Mouse (Mus musculus) hindbrain, embryonic 14.5 days (tissue): Measurements from ENCODE around the gene Qprt. TPM values are rescaled to one million over a fixed set of nuclear protein-coding genes. Genes with fewer than 3 reads are reported as not detected.

Source experiments
- ATAC-seq: fragments of 200-750 bp; cut with Nextera tagmentation; 2 replicates; pipeline ENCODE4 v1.8.0; 2017; ENCODE audit warnings: moderate number of reproducible peaks, mild to moderate bottlenecking, moderate TSS enrichment, moderate library complexity; ENCODE audit not compliant: low FRiP score
- DNase-seq: peaks from one replicate; pipeline ENCODE4 v3.0.0-alpha.2; 2015; ENCODE audit warnings: low spot score
- H3K27ac ChIP-seq: fragments of 300-500 bp; sonication (generic); 2 replicates; pipeline ENCODE4 v1.5.1; 2014; ENCODE audit warnings: mild to moderate bottlenecking, moderate library complexity
- H3K27me3 ChIP-seq: fragments of 300-500 bp; sonication (generic); 2 replicates; pipeline ENCODE4 v1.6.1; 2014; ENCODE audit warnings: mild to moderate bottlenecking, low read length, mixed read lengths; ENCODE audit not compliant: control insufficient read depth, insufficient read depth
- H3K36me3 ChIP-seq: fragments of 300-500 bp; sonication (generic); replicated peaks from 2 replicates; pipeline ENCODE4 v1.6.1; 2014; ENCODE audit not compliant: control insufficient read depth, insufficient read depth
- H3K4me1 ChIP-seq: fragments of 300-500 bp; sonication (generic); replicated peaks from 2 replicates; pipeline ENCODE4 v1.6.1; 2014; ENCODE audit warnings: antibody characterized with exemption, low read length, mixed read lengths; ENCODE audit not compliant: control insufficient read depth, insufficient read depth
- H3K4me2 ChIP-seq: fragments of 300-500 bp; sonication (generic); replicated peaks from 2 replicates; pipeline ENCODE4 v1.6.1; 2014; ENCODE audit warnings: mild to moderate bottlenecking, moderate library complexity
- H3K4me3 ChIP-seq: fragments of 300-500 bp; sonication (generic); replicated peaks from 2 replicates; pipeline ENCODE4 v1.5.1; 2014; ENCODE audit warnings: mild to moderate bottlenecking, low read length
- H3K9ac ChIP-seq: fragments of 300-500 bp; sonication (generic); 2 replicates; pipeline ENCODE4 v1.6.1; 2014
- H3K9me3 ChIP-seq: fragments of 300-500 bp; sonication (generic); 2 replicates; pipeline ENCODE4 v1.6.1; 2016; ENCODE audit warnings: low read length; ENCODE audit not compliant: control insufficient read depth
- WGBS: fragments of 180-500 bp; shearing (Covaris S2); extraction: QIAGEN DNeasy Blood & Tissue Kit; methylation state at CpG from one replicate; pipeline ENCODE4 v1.1.7; 2014; 5-methylcytosine and 5-hydroxymethylcytosine counted together
- polyA plus RNA-seq: library from polyadenylated mRNA; unstranded; fragments of >200 nt; fragmentation: Nextera tagmentation; extraction: Ambion mirVana; gene quantifications from 2 replicates; pipeline ENCODE4 v1.2.1, GENCODE M21; 2014

Gene Qprt
- 0.55 and 0.87 TPM in 2 replicates for polyA plus RNA-seq

DNA sequence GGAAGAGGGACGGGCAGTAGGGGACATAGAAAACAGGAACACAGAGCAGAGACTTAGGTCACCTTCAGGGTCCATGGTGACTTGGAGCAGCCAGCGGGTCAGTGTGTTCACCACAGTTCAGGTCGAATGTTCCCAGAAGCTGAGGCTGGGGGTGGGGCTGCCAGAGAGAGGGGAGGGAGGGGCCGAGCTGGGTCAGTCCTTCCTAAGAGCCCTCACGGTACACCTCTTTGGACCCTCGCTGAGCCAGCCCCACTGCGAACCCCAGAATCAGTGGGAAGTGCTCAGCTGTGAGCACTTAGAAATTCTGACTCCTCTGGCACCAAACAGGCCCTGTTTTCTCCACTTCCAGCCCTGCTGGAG is at the start of gene Qprt:
Gene Qprt (minus strand): TSS at position 316 of the 360 bp plus-strand sequence.
- H3K4me1 ChIP-seq = no peaks in the 10 kb centered on the region
- no peaks in the 10 kb centered on the region; the same call in 1 of the 2 replicates for H3K9me3 ChIP-seq
- H3K9ac ChIP-seq = no peak within 1 kb of the TSS
- no peaks in the 10 kb centered on the region for H3K36me3 ChIP-seq
- ATAC-seq (no peak), DNase-seq (no peak)
- H3K4me3 ChIP-seq = no peak within 1 kb of the TSS
- H3K27me3 ChIP-seq = peaks cover 19% of the 10 kb centered on the region
- H3K4me2 ChIP-seq = no peak within 1 kb of the TSS
- H3K27ac ChIP-seq = no peak within 1 kb of the TSS
- 6% methylated on average over 6 of the region's 7 CpGs for WGBS

DNA sequence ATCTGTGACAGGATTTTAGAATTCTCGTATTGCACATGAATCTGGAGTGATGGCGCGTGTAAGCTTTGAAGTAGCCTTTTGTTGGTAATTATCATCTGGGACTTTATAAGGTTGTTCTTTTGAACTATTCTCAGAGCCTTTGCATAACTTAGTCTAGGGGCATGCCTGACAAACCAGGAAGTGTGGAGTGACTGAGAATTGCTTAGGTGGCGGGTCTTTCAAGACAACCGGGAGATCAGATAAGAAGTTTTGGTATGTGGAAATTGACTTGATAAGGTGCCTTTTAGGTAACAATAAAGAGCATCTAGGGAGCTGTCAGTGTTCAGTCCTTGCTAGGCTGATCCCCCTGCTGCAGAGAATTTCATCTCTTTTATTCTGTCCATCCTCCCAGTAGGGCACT is 44.5 kb upstream of the Qprt start:
- H3K36me3 ChIP-seq = no peaks in the 10 kb centered on the region
- no peak overlapping the region for H3K9ac ChIP-seq
- WGBS = 92% methylated on average over 5 of the region's 5 CpGs
- H3K4me2 ChIP-seq = no peak overlapping the region
- no peak for ATAC-seq
- H3K27ac ChIP-seq = no peak overlapping the region
- no peak overlapping the region for H3K4me3 ChIP-seq
- H3K27me3 ChIP-seq = no peaks in the 10 kb centered on the region
- H3K9me3 ChIP-seq = no peaks in the 10 kb centered on the region
- no peaks in the 10 kb centered on the region for H3K4me1 ChIP-seq
- DNase-seq = no peak

DNA sequence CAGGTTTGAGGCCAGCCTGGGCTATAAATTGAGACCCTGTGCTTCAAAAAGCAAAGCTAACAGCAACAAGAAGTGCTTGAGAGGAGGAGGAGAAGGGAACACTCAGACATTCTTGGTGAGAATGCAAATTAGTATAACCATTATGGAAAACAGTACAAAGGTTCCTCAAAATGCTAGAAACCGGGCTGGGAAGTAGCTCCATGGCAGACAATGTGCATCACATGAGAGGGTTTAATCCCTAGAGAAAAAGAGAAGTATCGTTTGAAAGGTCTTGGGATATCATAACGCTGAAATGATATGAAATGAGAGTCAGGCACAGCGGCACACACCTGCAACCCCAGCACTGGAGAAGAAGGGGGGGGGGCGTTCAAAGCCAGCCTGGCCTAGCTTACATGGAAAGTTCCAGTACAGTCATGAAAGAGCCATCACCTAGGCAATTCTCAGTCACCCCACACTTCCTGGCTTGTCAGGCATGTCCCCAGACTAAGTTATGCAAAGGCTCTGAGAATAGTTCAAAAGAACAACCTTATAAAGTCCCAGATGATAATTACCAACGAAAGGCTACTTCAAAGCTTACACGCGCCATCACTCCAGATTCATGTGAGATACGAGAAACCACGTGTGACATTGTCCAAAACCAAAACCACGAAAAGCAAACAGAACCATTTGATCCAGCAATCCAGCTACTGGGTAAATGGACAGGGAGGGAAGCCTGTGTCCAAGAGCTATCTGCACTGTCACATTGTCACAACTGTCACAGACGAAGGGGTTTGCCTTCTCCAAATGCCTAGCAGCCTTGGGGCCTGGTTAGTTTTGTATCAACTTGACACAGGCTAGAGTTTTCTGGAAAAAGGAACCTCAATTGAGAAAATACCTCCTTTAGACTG is 43.8 kb upstream of the Qprt start:
- no peak overlapping the region for H3K9ac ChIP-seq
- DNase-seq (no peak), ATAC-seq (no peak)
- H3K4me2 ChIP-seq = no peak overlapping the region
- no peak overlapping the region for H3K27ac ChIP-seq
- H3K36me3 ChIP-seq = no peaks in the 10 kb centered on the region
- no peaks in the 10 kb centered on the region for H3K9me3 ChIP-seq
- H3K4me1 ChIP-seq = no peaks in the 10 kb centered on the region
- WGBS = 88% methylated on average over 12 of the region's 12 CpGs
- no peak overlapping the region for H3K4me3 ChIP-seq
- no peaks in the 10 kb centered on the region for H3K27me3 ChIP-seq

DNA sequence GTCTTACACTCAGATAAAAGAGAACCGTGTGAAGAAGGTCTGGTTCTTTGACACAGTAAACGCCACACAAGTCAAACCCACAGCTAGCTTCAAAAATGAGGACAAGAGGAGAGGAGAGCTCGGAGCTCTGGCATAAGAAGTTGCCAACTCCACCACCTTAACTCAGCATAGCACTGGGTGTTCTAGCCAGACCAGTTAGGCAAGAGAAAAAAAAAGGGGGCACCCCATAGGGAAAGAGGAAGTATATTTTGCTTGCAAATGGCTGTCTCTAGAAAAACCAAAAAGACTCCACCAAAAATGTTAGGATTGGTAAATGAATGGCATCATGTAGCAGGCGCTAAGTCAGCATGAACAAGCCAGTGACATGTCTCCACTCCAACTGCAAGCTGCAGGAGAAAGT is 42.0 kb upstream of the Qprt start:
- H3K27ac ChIP-seq = no peak overlapping the region
- H3K9ac ChIP-seq = no peak overlapping the region
- no peaks in the 10 kb centered on the region for H3K4me1 ChIP-seq
- no peaks in the 10 kb centered on the region for H3K27me3 ChIP-seq
- no peak for DNase-seq
- no peaks in the 10 kb centered on the region for H3K9me3 ChIP-seq
- H3K4me3 ChIP-seq = no peak overlapping the region
- WGBS = 85% methylated on average over 4 of the region's 4 CpGs
- no peaks in the 10 kb centered on the region for H3K36me3 ChIP-seq
- H3K4me2 ChIP-seq = no peak overlapping the region
- ATAC-seq = no peak

DNA sequence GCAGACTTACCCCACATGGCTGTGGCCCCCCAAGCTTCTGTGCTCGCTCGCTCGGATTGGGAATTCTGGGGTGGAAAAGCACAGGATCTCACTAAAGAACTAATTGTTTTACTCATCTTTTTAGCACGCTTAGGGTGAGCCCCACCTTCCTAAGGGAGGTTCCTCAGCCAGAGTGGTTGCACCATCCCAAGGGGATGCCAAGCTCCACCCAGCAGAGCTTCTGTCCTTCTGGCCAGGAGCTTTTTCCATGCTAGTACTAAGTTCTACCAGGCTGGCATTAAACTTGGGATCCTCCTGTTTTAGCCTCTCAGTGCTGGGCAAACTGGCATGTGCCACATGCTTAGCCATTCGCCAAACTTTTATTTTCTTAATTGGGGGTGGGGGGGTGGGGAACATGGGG is 40.5 kb upstream of the Qprt start:
- H3K27me3 ChIP-seq = no peaks in the 10 kb centered on the region
- H3K9me3 ChIP-seq = no peaks in the 10 kb centered on the region
- H3K27ac ChIP-seq = no peak overlapping the region
- ATAC-seq (no peak), DNase-seq (no peak)
- H3K9ac ChIP-seq = no peak overlapping the region
- H3K4me2 ChIP-seq = no peak overlapping the region
- 86% methylated on average over 5 of the region's 5 CpGs for WGBS
- H3K4me1 ChIP-seq = no peaks in the 10 kb centered on the region
- H3K4me3 ChIP-seq = no peak overlapping the region
- H3K36me3 ChIP-seq = no peaks in the 10 kb centered on the region

DNA sequence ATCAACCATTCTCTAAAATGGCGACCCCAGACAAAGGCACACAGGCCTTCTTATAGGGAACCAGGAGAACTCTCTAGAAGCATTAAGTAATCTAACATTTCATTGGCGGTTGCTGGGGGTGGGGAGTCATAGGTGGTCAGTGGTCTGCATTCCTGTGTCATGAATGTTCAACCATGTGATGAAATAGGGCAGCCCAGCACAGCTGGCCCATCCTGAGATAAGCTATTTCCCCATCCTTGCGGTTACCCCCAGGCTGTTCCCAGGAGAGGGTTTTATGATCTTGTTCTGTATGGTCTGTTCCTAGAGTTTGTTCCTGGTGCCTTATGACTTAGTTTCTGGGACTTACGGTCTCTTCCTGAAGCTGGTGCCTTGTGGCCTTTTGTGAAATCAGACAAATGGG is 35.5 kb upstream of the Qprt start:
- Histone ChIP-seq H3K4me1 (no peaks in the 10 kb centered on the region), H3K9me3 (no peaks in the 10 kb centered on the region), H3K27me3 (no peaks in the 10 kb centered on the region), H3K4me2 (no peak overlapping the region), H3K27ac (no peak overlapping the region), H3K4me3 (no peak overlapping the region), H3K36me3 (no peaks in the 10 kb centered on the region), H3K9ac (no peak overlapping the region)
- DNase-seq = no peak
- ATAC-seq = no peak
- 89% methylated on average over 4 of the region's 4 CpGs for WGBS

DNA sequence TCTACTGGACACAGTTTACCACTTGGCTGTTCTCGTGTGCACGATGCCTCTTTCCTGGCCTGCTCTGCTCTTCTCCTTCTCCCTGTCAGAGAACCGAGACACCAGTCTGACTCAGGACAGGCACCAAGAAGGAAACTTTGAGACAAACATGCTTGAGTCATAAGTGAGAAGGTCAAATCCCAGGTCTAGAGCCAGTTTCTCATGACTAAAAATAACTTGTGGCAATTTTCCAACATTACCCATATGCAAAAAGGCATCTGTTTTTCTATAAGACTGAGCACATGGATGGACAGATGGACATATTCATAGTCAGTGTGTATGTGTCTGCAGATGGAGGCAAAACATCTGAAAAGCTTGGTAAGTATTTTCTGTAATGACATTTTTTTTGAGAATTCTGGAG is 31.5 kb upstream of the Qprt start:
- no peak for ATAC-seq
- Histone ChIP-seq H3K27ac (no peak overlapping the region), H3K9me3 (no peaks in the 10 kb centered on the region), H3K4me2 (no peak overlapping the region), H3K36me3 (no peaks in the 10 kb centered on the region), H3K27me3 (no peaks in the 10 kb centered on the region), H3K4me3 (no peak overlapping the region), H3K4me1 (no peaks in the 10 kb centered on the region), H3K9ac (no peak overlapping the region)
- no peak for DNase-seq
- 91% methylated on average over 3 of the region's 3 CpGs for WGBS

DNA sequence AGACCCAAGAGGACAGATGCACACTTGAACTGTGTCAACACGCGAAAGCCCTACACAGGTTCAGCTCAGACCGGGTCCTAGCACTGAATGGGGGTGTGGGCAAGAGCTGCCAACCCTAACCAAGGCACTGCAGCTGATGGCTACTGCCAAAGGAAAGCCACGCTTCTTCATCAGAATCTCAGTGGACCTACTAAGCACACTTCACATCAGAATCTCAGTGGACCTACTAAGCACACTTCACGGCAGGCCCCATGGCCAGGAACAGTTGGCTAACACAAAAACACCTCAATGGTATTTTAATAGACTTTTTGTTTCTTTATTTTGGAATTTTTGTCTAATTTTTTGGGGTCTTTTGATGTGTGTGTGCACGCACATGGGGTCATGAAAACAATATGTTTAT is 30.4 kb upstream of the Qprt start:
- 95% methylated on average over 6 of the region's 6 CpGs for WGBS

DNA sequence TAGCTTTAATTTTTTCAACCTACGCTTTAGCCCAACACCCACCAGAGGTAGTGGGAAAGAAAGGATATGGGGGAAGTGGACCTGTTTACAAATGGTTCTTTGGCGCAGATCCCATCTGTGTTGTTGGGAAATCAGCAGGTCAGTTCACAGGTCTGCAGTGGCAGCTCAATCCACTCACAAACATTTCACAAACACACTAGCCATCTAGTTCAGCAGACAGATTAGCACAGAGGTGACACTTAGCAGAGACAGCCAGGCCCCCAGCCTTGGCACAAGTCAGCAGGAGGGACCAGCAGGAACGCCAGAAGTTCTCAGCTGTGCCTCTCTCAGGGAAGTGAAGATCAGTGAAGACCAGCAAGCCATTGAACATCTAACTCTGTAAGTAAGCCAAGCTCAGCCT is 25.9 kb upstream of the Qprt start:
- Histone ChIP-seq H3K9me3 (no peaks in the 10 kb centered on the region), H3K36me3 (no peaks in the 10 kb centered on the region), H3K27ac (no peak overlapping the region), H3K4me2 (no peak overlapping the region), H3K27me3 (no peaks in the 10 kb centered on the region), H3K4me1 (no peaks in the 10 kb centered on the region), H3K9ac (no peak overlapping the region), H3K4me3 (no peak overlapping the region)
- 73% methylated on average over 3 of the region's 3 CpGs for WGBS
- DNase-seq (no peak), ATAC-seq (no peak)

More for the DNA sequence above, 30.4 kb upstream of the Qprt start:
- no peaks in the 10 kb centered on the region for H3K9me3 ChIP-seq
- no peaks in the 10 kb centered on the region for H3K36me3 ChIP-seq
- H3K27ac ChIP-seq = no peak overlapping the region
- ATAC-seq (no peak), DNase-seq (no peak)
- H3K4me1 ChIP-seq = no peaks in the 10 kb centered on the region
- H3K4me3 ChIP-seq = no peak overlapping the region
- H3K27me3 ChIP-seq = no peaks in the 10 kb centered on the region
- H3K4me2 ChIP-seq = no peak overlapping the region
- H3K9ac ChIP-seq = no peak overlapping the region

DNA sequence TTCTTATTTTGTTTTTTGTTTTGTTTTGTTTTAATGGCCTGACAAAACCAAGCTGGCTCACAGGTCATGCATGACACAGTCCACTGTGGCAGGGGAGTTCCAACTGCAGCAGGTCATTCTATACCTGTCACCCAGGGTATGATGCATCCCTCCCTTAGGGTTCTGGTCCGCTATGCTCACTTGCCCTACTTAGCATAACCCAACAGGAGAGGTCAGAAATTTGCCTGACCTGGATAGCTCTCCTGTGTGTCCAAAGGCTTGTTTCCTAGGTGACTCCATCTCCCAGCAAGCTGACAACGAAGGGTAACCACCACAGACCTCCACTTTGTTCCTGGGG is 24.2 kb upstream of the Qprt start:
- no peak overlapping the region for H3K4me2 ChIP-seq
- DNase-seq (no peak), ATAC-seq (no peak)
- H3K36me3 ChIP-seq = no peaks in the 10 kb centered on the region
- no peaks in the 10 kb centered on the region for H3K9me3 ChIP-seq
- H3K4me3 ChIP-seq = no peak overlapping the region
- H3K27me3 ChIP-seq = no peaks in the 10 kb centered on the region
- no peak overlapping the region for H3K27ac ChIP-seq
- H3K4me1 ChIP-seq = no peaks in the 10 kb centered on the region
- 47% methylated on average over 2 of the region's 2 CpGs for WGBS
- H3K9ac ChIP-seq = no peak overlapping the region
